Mouse (Mus musculus) cerebral cortex, adult 2 months (tissue): ENCODE results near the gene Zfp282.

Experiments used
- WGBS: fragments of 180-500 bp; shearing (Covaris S2); methylation state at CpG from one replicate; pipeline ENCODE4 v1.1.7; 2018; 5-methylcytosine and 5-hydroxymethylcytosine counted together

Gene Zfp282

DNA sequence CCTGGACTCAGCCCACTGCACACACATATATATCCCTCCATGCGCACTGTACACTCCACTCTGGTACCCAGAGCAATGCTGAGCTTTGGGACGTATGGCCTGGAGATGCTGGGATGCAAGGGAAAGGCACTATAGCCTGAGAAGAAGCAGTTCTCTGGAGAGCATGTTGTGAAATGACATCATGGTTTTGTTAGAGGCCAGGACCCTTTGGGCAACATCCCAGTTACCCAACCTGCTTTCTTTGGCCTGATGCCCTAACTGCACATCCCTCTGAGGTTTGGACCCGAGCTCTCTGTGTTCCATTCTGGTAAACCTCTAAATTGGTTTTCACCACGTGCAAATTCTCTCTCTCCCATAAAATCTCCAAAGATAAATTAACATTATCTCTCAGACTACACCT lies 26.6 kb downstream of the Zfp282 start:
- WGBS, result 72% methylated on average over 4 of the region's 4 CpGs

- 82% methylated on average over 19 of the region's 19 CpGs for WGBS
These were observed 27.4 kb downstream of the Zfp282 start for GRCm38 (mm10) chr6:47904361-47904760.

- WGBS, result 78% methylated on average over 44 of the region's 44 CpGs
These were observed 28.1 kb downstream of the Zfp282 start for GRCm38 (mm10) chr6:47904917-47905695.

- WGBS, result 97% methylated on average over 5 of the region's 5 CpGs
These were observed 29.3 kb downstream of the Zfp282 start for GRCm38 (mm10) chr6:47906326-47906725.

DNA sequence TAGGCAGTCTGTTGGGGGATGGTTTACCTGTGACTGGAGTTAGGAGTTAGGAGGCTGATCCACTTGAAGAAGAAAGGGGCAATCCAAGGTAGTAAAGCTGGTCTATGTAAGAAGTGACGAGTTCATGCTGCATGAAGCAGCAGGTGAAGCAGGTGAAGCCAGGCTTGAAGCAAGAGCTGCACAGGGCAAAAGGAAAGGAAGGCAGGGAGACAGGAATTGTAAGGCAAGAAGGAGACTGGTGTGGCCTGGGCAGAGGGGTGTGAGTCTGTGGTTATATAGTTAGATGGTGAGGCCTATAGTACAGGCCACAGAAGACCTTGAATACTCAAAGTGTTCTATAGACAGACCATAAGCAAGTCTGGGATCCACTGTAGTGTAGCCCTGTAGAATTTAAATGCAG lies 32.0 kb downstream of the Zfp282 start:
- 86% methylated on average over 1 of the region's 1 CpGs for WGBS

GRCm38 (mm10) chr6:47911650-47912049 lies 34.6 kb downstream of the Zfp282 start:
- WGBS, result 42% methylated on average over 1 of the region's 1 CpGs

- 46% methylated on average over 3 of the region's 3 CpGs for WGBS
These were observed 36.0 kb downstream of the Zfp282 start for GRCm38 (mm10) chr6:47912991-47913390.

GRCm38 (mm10) chr6:47917051-47917450 lies 40.0 kb downstream of the Zfp282 start:
- WGBS, result 83% methylated on average over 5 of the region's 5 CpGs

- 87% methylated on average over 3 of the region's 3 CpGs for WGBS
These were observed 41.8 kb downstream of the Zfp282 start for GRCm38 (mm10) chr6:47918768-47919274.

GRCm38 (mm10) chr6:47919646-47920446 lies 42.8 kb downstream of the Zfp282 start:
- 26% methylated on average over 11 of the region's 11 CpGs for WGBS

GRCm38 (mm10) chr6:47920447-47921340 lies 43.7 kb downstream of the Zfp282 start, which contains the start of gene Zfp212:
Zfp212 (plus strand) TSS chr6:47920476.
- 1% methylated on average over 67 of the region's 67 CpGs for WGBS

- 37% methylated on average over 12 of the region's 12 CpGs for WGBS
These were observed 65.5 kb downstream of the Zfp282 start for GRCm38 (mm10) chr6:47942461-47942860.

DNA sequence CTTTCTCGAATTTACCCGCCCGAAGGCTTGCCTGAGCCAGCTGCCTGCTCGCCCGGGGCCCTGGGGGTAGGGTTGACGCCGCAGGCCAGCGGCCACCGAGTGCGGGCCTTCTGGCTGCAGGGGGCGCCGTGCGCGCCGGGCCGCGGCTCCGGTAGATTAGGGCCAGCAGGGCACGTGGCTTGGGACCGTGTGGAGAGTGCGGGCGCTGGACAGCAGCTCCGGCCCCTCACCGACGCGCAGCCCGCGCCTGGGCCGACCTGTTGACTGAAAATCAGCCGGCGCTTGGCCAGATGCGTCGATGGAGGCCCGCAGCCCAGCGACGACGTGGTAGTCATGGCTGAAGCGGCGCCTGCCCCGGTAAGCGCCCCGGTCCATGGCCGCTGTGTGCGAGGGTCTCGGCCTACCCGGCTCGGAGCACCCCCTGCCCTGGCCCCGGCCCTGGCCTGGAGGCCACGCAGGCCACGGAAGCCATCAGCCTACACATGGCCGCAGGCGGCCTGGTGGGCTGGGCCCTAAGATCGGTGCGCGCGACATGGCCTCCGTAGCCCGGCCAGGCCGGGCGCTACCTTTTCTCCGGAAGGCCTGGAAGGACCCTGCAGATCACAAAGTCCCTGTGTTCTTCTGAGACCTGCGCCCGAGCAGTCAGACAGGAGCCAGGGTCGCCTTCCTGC lies 66.2 kb downstream of the Zfp282 start:
- WGBS, result 14% methylated on average over 64 of the region's 64 CpGs

GRCm38 (mm10) chr6:47943721-47944120 lies 66.7 kb downstream of the Zfp282 start:
- 66% methylated on average over 3 of the region's 3 CpGs for WGBS

DNA sequence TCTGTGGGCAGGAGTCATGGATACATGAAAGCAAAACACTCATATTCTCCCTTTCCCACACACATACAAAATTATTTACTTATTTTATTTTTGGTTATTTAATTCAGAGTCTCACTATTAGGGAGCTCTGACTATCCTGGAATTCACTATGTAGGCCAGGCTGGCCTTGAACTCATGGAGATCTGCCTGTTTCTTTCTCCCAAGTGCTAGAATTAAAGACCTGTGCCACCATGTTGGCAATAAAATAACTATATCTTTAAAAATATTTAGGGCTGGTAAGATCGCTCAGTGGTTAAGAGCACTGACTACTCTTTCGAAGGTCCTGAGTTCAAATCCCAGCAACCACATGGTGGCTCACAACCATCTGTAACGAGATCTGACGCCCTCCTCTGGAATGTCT lies 70.4 kb downstream of the Zfp282 start:
- WGBS, result 99% methylated on average over 4 of the region's 4 CpGs

DNA sequence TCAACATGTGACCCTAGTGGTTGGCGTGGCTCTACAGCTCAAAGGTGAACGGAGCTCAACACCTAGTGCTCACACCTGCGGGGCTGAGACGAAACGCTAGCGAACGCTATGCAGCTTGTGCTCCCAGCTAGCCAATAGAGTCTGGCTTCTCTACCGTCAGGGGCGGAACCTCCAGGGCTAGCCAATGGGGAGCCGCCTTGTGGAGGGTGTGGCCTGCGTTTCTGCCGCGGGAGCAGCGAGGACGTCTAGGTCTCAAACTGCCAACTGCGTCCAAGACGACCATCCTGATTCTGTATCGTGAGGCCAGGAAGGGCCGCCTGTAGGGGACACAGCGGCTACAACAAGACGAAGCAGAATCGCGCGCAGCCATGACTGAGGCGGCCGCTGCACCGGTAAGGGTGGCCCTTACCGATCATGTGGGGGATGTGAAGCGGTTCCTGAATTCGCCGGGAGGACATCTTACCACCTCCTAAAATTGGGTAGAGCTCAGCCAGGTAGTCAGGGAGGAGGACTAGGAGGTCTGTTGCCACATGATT lies 76.3 kb downstream of the Zfp282 start, which contains the start of gene Zfp956:
Gene Zfp956, plus strand, starts transcription at position 200 of the 536 bp plus-strand sequence.
- under 1% methylated on average over 31 of the region's 31 CpGs for WGBS

DNA sequence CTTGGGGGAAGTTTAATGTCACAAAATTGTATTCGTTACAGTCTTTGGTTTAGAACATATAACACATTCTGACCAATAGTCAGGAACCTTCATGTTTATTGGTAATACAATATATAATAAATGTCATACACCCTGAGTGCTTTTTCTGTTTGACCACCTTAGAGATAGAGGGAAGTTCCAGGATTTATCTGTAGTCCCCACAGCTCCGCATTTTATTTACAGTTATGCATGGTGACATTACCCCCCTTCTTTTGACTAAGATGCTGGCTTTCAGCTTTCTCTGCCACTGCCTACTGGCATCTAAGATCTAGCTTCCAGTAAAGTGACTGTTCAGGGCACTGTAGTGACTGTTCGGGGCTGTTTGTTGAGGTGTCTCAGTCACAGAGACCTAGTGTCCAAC lies 77.4 kb downstream of the Zfp282 start:
- WGBS, result 80% methylated on average over 3 of the region's 3 CpGs
